Mouse (Mus musculus) hindbrain, embryonic 11.5 days (tissue): ENCODE data around the gene Nop14. TPM values are rescaled to one million over a fixed set of nuclear protein-coding genes. Genes with fewer than 3 reads are reported as not detected.

Experiments
- ATAC-seq: fragments of 200-750 bp; cut with Nextera tagmentation; 2 replicates; pipeline ENCODE4 v1.8.0; 2017; ENCODE audit warnings: mild to moderate bottlenecking, moderate TSS enrichment, moderate library complexity; ENCODE audit not compliant: low FRiP score
- DNase-seq: peaks from one replicate; pipeline ENCODE4 v3.0.0-alpha.2; 2015; ENCODE audit warnings: low spot score
- H3K27ac ChIP-seq: fragments of 300-500 bp; sonication (generic); 2 replicates; pipeline ENCODE4 v1.5.1; 2014; ENCODE audit warnings: mild to moderate bottlenecking, low read depth, low read length
- H3K27me3 ChIP-seq: fragments of 300-500 bp; sonication (generic); 2 replicates; pipeline ENCODE4 v1.6.1; 2014; ENCODE audit warnings: mild to moderate bottlenecking, low read length, moderate library complexity, mixed read lengths; ENCODE audit not compliant: control insufficient read depth, insufficient read depth
- H3K36me3 ChIP-seq: fragments of 300-500 bp; sonication (generic); 2 replicates; pipeline ENCODE4 v1.6.1; 2014; ENCODE audit warnings: mild to moderate bottlenecking, low read length, moderate library complexity, mixed read lengths; ENCODE audit not compliant: control insufficient read depth, insufficient read depth
- H3K4me1 ChIP-seq: fragments of 300-500 bp; sonication (generic); replicated peaks from 2 replicates; pipeline ENCODE4 v1.6.1; 2014; ENCODE audit warnings: low read length, mixed read lengths; ENCODE audit not compliant: control insufficient read depth, insufficient read depth
- H3K4me2 ChIP-seq: fragments of 300-500 bp; sonication (generic); replicated peaks from 2 replicates; pipeline ENCODE4 v1.6.1; 2014; ENCODE audit warnings: mild to moderate bottlenecking, low read depth, low read length
- H3K4me3 ChIP-seq: fragments of 300-500 bp; sonication (generic); 2 replicates; pipeline ENCODE4 v1.5.1; 2014; ENCODE audit warnings: low read depth, low read length
- H3K9ac ChIP-seq: fragments of 300-500 bp; sonication (generic); 2 replicates; pipeline ENCODE4 v1.6.1; 2014; ENCODE audit warnings: low read depth, low read length
- H3K9me3 ChIP-seq: fragments of 300-500 bp; sonication (generic); 2 replicates; pipeline ENCODE4 v1.6.1; 2016; ENCODE audit warnings: low read length; ENCODE audit not compliant: control insufficient read depth
- WGBS: fragments of 180-500 bp; shearing (Covaris S2); extraction: QIAGEN DNeasy Blood & Tissue Kit; methylation state at CpG from one replicate; pipeline ENCODE4 v1.1.7; 2014; 5-methylcytosine and 5-hydroxymethylcytosine counted together
- polyA plus RNA-seq: library from polyadenylated mRNA; unstranded; fragments of >200 nt; fragmentation: Nextera tagmentation; extraction: Ambion mirVana; gene quantifications from 2 replicates; pipeline ENCODE4 v1.2.1, GENCODE M21; 2014

The Nop14 gene
- polyA plus RNA-seq = 31.0 and 32.6 TPM in 2 replicates

DNA sequence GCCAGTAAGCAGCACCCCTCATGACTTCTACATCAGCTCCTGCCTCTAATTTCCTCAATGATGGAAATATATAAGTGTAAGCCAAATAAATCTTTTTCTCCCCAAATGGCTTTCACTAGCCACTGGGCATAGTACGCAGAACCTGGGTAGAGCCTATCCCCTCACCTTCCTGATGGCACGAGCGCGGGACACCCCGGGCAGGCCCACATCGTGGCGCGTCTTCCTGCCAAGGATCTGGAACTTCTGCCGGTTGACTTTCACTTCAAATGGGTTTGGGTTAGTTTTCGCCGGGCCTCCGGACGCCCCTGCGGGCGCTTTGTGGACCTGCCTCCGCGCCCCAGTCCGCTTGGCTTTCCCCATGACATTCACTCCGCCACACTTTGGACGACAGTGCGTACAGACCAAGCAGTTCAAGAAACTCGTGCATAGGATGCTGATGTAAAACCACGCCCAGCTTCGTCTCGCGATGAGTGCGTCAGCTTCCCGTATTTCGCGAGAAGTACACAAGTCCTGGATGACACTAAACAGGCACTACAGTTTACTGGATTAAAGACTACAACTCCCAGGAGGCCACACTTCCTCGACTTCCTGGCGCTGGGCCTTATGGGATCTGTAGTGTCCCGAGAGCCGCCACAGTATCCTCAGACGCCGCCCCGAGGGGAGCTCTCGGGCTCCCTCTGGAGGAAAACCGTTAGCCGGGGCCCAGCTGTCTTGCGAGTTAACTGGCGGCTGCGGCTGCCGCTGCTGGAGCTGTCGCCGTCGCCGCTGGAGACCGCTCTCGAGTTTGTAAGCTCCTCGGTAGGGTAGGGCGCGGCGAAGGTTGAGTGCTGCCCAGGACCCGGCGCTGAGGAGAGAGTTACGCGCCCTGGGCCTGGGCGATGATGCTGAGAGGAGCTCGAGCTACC is at the start of gene Nop14, which contains the start of gene Grk4:
Gene Nop14, minus strand, starts transcription at position 463 of the 905 bp plus-strand sequence.
Gene Grk4, plus strand, starts transcription at position 694 of the 905 bp plus-strand sequence.
- Histone ChIP-seq H3K4me1 (no peaks in the 10 kb centered on the region), H3K9me3 (no peaks in the 10 kb centered on the region), H3K4me2 (peak within 1 kb of the TSS; percentile 67), H3K36me3 (peaks cover 2% of the 10 kb centered on the region; the same call in 1 of the 2 replicates), H3K4me3 (peak within 1 kb of the TSS; percentile 48), H3K27me3 (no peaks in the 10 kb centered on the region), H3K9ac (peak within 1 kb of the TSS; percentile 59), H3K27ac (peak within 1 kb of the TSS; percentile 83)
- ATAC-seq (peak; percentile 100), DNase-seq (peak; percentile 99)
- under 1% methylated on average over 60 of the region's 60 CpGs for whole genome bisulfite sequencing

DNA sequence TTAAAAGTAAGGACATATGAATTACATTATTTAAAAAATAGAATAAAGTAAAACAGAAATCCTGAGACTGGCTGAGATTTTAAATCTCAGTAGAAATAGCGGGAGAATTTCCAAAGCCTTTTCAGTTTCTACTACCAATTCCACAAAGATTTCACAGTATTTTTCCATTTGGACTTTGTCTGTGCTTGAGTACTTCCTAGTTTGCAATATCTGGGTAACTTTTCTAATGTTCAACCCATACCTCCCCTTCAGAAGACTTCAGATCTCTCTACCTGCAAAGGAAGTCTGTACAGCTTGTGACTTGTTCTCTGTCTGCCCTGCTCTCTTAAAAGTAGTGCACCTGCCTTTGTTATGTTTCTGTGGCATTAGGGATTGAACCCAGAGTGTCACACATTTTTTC is 48.5 kb upstream of the Nop14 start:
- H3K9me3 ChIP-seq = no peaks in the 10 kb centered on the region
- H3K27me3 ChIP-seq = no peaks in the 10 kb centered on the region
- ATAC-seq (no peak), DNase-seq (no peak)
- no peaks in the 10 kb centered on the region for H3K36me3 ChIP-seq
- no peaks in the 10 kb centered on the region for H3K4me1 ChIP-seq
- no peak overlapping the region for H3K4me3 ChIP-seq
- no peak overlapping the region for H3K4me2 ChIP-seq
- no peak overlapping the region for H3K27ac ChIP-seq
- H3K9ac ChIP-seq = no peak overlapping the region
- 90% methylated on average over 1 of the region's 1 CpGs for WGBS

DNA sequence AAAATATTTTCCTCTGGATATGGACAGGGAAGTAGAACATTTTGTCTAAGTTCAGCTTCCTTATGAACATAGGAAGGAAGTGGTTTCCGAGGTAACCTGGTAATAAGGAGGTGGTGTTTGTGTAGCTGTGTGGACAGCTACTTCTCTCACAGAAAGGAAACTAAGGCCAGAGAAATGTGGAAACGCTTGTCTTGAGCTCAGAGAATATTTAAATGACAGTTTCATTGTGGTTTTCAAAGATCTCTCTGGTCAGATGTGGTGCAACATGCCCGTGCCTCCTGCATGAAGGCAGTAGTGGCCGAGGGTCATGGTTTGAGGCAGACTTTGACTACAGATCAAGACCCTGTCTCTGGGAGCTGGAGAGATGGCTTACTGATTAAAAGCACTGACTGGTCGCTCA is 35.6 kb upstream of the Nop14 start:
- WGBS = 77% methylated on average over 5 of the region's 5 CpGs
- H3K27ac ChIP-seq = no peak overlapping the region
- H3K36me3 ChIP-seq = no peaks in the 10 kb centered on the region
- ATAC-seq = no peak
- DNase-seq = no peak
- H3K4me2 ChIP-seq = no peak overlapping the region
- H3K27me3 ChIP-seq = no peaks in the 10 kb centered on the region
- H3K9me3 ChIP-seq = no peaks in the 10 kb centered on the region
- no peak overlapping the region for H3K9ac ChIP-seq
- no peak overlapping the region for H3K4me3 ChIP-seq
- H3K4me1 ChIP-seq = no peaks in the 10 kb centered on the region

DNA sequence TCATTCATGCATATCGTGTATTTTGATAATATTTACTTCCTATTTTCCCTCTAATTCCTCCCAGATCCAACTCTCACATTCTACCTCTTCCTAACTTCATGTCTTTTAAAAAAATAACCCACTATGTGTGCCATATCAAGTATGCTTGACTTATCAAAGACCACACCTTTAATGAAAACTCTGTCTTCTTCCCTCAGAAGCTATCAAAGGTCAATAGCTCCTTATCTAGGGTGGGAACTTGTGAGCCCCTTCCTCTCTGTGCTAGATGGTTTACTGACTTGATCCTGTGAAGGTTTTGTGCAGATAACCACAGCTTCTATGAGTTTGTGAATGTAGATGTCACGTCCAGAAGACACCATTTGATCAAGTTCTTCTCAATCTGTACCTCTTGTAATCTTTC is 32.8 kb upstream of the Nop14 start:
- WGBS = 82% methylated on average over 2 of the region's 2 CpGs
- H3K27me3 ChIP-seq = no peaks in the 10 kb centered on the region
- no peak overlapping the region for H3K9ac ChIP-seq
- no peak overlapping the region for H3K4me2 ChIP-seq
- H3K27ac ChIP-seq = no peak overlapping the region
- ATAC-seq (no peak), DNase-seq (no peak)
- H3K36me3 ChIP-seq = no peaks in the 10 kb centered on the region
- no peak overlapping the region for H3K4me3 ChIP-seq
- no peaks in the 10 kb centered on the region for H3K4me1 ChIP-seq
- H3K9me3 ChIP-seq = no peaks in the 10 kb centered on the region

DNA sequence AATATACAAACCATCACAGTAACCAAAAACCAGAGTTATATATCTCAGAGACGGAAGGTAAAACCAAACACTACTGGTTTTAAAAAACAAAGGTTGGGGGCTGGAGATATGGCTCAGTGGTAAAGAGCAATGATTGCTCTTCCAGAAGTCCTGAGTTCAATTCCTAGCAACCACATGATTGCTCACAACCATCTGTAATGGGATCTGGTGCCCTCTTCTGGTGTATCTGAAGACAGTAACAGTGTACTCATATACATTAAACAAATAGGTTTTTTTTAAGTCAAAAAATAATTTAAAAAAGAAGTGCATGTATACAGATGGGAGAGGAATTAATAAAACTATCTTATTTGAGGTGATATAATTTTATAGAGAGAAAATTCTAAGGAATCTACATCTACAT is 29.9 kb upstream of the Nop14 start:
- DNase-seq = no peak
- Histone ChIP-seq H3K9me3 (no peaks in the 10 kb centered on the region), H3K9ac (no peak overlapping the region), H3K27me3 (no peaks in the 10 kb centered on the region), H3K36me3 (no peaks in the 10 kb centered on the region), H3K4me1 (no peaks in the 10 kb centered on the region), H3K4me3 (no peak overlapping the region), H3K27ac (no peak overlapping the region), H3K4me2 (no peak overlapping the region)
- WGBS = 90% methylated on average over 1 of the region's 1 CpGs
- ATAC-seq = no peak

DNA sequence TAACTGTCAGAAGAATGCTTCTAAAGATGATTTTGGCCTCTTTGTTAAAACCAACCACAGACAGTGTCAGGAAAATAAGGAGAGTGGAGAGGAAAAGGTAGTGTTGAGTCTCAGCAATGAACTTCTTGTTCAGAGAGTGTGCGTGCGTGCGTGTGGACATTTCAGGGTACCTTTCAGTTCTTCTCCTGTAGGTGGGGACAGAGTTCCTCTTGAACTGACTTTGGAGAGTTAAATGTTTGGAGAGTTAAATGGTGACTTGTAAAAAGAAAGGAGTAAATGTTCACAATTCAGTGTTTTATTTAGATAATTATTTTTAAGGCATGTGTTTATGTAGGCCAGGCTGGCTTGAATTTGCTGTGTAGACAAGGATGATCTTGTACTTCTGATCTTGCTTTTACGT is 10.3 kb upstream of the Nop14 start:
- H3K9ac ChIP-seq = no peak overlapping the region
- no peak for ATAC-seq
- no peaks in the 10 kb centered on the region for H3K27me3 ChIP-seq
- no peaks in the 10 kb centered on the region for H3K9me3 ChIP-seq
- H3K4me1 ChIP-seq = no peaks in the 10 kb centered on the region
- no peak for DNase-seq
- H3K4me2 ChIP-seq = no peak overlapping the region
- H3K27ac ChIP-seq = no peak overlapping the region
- 75% methylated on average over 4 of the region's 4 CpGs for WGBS
- no peaks in the 10 kb centered on the region for H3K36me3 ChIP-seq
- H3K4me3 ChIP-seq = no peak overlapping the region

DNA sequence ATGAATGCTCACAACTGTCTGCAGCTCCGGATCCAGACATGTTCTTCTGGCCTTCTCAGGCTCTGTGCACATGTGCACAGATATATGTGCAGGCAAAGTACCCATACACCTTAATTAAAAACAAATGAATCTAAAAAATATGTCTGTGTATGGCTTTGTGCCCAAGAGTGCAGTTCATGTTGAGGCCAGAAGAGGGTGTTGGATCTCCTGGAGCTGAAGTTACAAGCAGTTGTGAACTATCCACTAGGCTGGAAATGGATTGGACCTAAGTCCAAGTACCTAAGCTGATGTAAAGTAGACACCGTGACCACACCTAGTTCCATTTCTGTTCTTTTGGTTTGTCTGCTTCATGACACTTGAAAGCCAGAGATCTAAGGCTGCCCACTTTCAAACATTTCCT is 9.5 kb upstream of the Nop14 start:
- H3K4me2 ChIP-seq = no peak overlapping the region
- H3K27ac ChIP-seq = no peak overlapping the region
- no peaks in the 10 kb centered on the region for H3K36me3 ChIP-seq
- H3K4me1 ChIP-seq = no peaks in the 10 kb centered on the region
- H3K9ac ChIP-seq = no peak overlapping the region
- DNase-seq (no peak), ATAC-seq (no peak)
- no peaks in the 10 kb centered on the region for H3K9me3 ChIP-seq
- no peaks in the 10 kb centered on the region for H3K27me3 ChIP-seq
- WGBS = 75% methylated on average over 2 of the region's 2 CpGs
- no peak overlapping the region for H3K4me3 ChIP-seq

DNA sequence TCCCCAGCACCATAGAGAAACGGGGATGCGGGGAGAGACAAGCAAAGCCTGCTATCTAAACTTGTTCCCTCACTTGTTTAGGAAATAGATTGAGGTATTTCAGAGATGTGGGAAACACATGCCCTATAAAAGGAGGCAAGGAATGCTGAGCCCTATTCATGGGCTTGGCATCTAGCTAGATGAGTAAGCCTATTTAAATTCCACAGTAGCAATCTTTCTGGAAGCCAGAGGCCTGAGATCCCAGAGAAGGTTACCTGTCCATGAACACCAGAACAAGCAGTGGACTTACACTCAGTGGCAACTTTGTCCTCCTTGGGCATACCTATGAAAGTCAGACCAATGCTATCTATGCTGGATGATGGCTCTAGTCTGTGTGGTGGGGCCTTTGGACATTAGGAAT is 3.3 kb upstream of the Nop14 start:
- DNase-seq (no peak), ATAC-seq (no peak)
- Histone ChIP-seq H3K36me3 (no peaks in the 10 kb centered on the region), H3K27me3 (no peaks in the 10 kb centered on the region), H3K4me3 (no peak overlapping the region), H3K9ac (no peak overlapping the region), H3K4me2 (no peak overlapping the region), H3K4me1 (no peaks in the 10 kb centered on the region), H3K27ac (no peak overlapping the region), H3K9me3 (no peaks in the 10 kb centered on the region)
- WGBS = 96% methylated on average over 2 of the region's 2 CpGs

DNA sequence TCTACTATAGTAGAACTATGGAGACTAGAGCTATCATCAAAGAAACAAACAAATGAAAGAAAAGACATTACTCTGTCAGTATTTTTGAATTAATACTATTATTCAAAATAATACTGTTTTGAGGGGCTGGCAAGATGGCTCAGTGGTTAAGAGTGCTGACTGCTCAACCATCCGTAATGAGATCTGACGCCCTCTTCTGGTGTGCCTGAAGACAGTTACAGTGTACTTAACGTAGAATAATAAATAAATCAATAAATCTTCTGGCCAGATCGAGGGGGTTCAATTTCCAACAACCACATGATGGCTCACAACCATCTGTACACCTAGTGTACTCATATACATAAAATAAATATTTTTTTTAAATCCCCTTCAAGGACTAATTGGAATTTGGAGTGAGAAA is 2.0 kb upstream of the Nop14 start:
- Histone ChIP-seq H3K9me3 (no peaks in the 10 kb centered on the region), H3K4me3 (no peak overlapping the region), H3K9ac (no peak overlapping the region), H3K4me1 (no peaks in the 10 kb centered on the region), H3K4me2 (no peak overlapping the region), H3K27ac (no peak overlapping the region), H3K27me3 (no peaks in the 10 kb centered on the region), H3K36me3 (no peaks in the 10 kb centered on the region)
- WGBS = 83% methylated on average over 4 of the region's 4 CpGs
- ATAC-seq (no peak), DNase-seq (no peak)
